Mouse (Mus musculus): ENCODE measurements around the gene Mms22l.
"Not testable (repeated sequence)": the region's sequence is repeated elsewhere in the genome, so short reads cannot be mapped to it uniquely, and the experiment has no call there.

Mms22l gene

DNA sequence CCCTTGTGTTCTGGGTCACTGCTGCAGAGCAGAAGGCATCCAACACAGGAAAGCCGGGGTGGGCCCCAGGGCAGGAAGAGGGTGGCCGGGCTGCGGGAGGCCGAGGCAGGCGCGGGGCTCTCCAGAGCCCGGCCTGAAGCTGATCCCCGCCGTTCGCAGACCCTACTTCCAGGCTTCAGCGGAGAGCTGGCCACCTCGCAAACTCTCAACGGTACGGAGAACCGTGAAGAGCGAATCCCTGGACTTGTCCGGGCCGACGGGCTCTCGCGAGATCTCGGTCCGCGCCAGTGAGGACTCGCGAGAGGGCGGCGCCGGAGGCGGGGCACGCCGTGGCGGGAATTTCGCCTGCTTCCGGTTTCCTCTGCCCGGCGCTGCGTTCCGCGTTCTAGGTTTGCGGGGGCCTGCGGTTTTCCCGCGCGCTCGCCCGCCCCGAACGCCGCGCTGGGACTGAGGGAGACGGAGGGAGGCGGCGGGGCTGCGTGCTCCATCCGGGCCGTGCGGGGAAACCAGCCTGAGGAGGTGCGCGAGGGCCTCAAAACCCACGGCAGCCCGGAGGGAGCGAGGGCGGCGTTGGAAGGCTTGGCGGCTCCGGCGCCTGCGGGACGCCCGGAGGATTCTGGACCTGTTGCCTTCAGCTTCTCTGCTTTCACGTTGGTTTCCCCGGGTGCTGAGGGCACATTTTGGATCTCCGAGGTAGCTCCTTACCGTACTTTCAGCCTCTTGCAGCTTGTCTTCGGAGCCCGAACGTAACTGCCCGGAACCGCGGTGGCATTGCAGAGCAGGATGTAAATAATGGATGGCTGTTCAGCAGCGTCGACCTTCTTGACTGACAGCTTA, at the start of gene Mms22l:
Mms22l (plus strand) TSS at position 336 of the 837 bp plus-strand sequence.
- DNase-seq, result peak; percentile 85

GRCm38 (mm10) chr4:24484046-24484445, 12.2 kb upstream of the Mms22l start:
- not testable (repeated sequence) for DNase-seq

DNA sequence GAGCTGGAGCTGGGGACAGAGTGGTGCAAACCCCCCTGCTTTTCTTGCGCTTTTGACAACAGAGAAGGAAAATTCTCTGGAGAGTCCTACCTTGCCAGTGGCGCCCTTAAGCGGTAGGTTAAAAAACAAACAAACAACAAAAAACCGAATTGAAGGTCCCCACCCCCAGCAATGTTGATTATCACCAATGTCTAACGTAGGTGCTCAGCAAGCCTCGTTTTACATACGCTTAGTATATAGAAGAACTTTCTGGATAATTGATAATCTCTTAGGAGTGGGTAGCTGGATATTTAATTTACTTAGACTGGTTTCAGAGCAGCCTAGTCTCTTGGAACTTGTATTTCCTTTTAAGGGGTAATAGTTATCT, 685 bp downstream of the Mms22l start:
- DNase-seq, result no peak

DNA sequence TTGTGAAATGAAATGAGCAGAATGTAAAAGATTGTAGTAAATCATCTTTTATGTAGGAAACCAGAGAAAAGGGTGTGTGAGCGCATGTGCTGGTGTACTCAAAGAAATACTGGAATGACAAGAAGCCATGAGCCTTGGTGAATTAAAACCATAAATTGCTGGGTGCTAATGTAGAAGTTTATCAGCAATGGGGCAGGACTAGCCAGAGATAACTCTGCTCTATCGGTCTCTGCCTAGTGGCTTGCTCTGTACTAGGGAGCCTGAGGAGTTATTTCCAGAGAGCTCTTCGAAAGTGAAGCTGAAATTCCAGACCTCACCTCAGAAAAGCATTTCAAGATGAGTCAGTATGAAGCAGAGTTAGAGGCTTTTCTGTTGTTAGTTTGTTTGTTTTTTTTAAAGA, 12.9 kb downstream of the Mms22l start:
- no peak for DNase-seq

- no peak for DNase-seq
These were observed 40.7 kb downstream of the Mms22l start for GRCm38 (mm10) chr4:24536989-24537388.

DNA sequence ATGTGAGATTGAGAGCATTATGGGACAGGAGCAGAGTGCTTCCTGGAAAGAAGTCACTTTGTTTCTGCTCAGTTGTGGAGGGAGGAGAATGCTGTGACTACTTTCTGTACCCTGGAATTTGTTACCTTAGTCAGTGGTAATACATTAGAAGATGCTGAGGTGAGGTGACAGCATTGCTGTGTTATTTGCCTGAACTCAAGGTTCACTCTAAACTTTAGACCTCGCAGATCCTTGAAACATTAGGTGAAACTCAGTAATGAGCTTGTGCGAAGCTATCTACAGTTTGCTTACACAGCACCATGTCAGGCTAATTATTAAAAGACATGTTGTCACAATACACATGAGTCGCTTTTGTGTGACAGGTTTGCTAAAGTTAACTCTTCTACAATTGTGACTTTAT, 47.2 kb downstream of the Mms22l start:
- no peak for DNase-seq

- DNase-seq, result peak; percentile 71
These were observed 48.5 kb downstream of the Mms22l start for GRCm38 (mm10) chr4:24544677-24545151.

GRCm38 (mm10) chr4:24556116-24556820, 60.0 kb downstream of the Mms22l start:
- DNase-seq, result no peak

- DNase-seq, result no peak
These were observed 60.9 kb downstream of the Mms22l start for GRCm38 (mm10) chr4:24557149-24557548.

- no peak for DNase-seq
These were observed 71.8 kb downstream of the Mms22l start for GRCm38 (mm10) chr4:24568026-24568425.

GRCm38 (mm10) chr4:24568989-24569556, 72.8 kb downstream of the Mms22l start:
- DNase-seq, result no peak

DNA sequence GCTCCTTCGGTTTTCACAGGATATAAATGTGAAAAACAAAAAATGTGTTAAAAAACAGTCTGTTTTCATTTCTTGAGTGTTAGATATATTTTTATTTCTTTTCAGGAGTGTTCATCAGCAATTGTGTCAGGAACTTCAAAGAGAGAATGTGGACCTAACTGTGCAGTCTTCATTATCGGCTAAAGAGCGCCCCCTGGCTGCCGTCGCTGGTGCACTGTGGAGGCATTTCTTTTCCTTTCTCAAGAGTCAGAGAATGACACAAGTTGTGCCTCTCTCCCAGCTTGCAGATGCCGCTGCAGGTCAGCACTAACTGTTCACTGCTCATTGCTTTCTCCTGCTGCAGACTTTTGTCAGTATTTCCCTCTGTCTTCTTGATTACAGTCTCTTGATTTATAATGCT, 78.0 kb downstream of the Mms22l start:
- DNase-seq, result peak; percentile 69

GRCm38 (mm10) chr4:24577594-24577993, 81.3 kb downstream of the Mms22l start:
- no peak for DNase-seq

- DNase-seq, result no peak
These were observed 86.0 kb downstream of the Mms22l start for GRCm38 (mm10) chr4:24582295-24582694.

DNA sequence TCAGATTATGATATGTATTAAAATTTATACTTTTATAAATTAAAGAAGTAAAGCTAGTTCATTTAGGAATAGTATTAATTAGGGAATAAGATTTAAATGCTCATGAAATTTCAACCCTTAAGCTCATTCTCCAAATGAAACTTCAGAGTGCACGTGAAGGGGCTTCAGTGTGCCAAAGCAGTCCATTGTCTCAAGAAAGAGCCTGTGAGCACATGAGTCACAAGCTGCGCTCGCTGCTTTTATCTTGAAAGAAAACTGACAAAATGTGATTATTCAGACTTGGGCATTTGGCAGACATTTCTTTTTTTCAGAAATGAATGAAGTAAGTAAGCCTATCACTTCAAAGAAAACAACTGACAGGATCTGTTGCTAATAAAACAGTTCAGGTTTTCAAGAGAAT, 87.7 kb downstream of the Mms22l start:
- no peak for DNase-seq

- DNase-seq, result no peak
These were observed 98.6 kb downstream of the Mms22l start for GRCm38 (mm10) chr4:24594824-24595223.

DNA sequence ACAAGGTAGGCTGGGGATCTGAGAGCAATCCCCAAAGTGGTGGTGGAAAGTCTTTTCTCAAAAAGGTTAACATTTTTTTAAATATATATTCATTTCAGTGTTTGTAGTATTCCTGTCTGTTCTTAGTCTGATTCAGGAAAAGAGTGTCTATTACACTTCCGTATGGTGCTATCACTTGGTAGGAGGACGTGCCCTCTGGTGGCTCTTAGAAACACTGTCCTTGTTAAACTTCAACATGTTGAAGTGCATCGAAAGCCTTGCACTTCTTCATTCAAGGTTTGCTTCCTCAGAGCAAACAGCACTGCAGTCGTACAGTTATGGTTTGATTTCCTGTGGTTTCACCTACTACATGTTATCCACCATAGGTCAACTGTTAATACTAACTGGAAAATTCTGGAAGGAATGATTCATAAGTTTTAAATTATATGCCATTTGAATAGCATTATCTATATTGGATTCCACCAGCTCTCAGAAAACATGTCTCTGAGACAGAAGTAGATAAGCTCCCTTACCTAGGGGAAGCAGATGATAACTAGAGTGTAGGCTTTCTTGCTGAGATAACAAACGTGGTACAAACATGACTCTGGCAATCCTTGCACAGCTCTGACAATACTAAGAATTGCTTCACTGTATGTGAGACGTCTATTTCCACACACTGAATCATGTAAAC, 100.8 kb downstream of the Mms22l start:
- DNase-seq, result no peak

DNA sequence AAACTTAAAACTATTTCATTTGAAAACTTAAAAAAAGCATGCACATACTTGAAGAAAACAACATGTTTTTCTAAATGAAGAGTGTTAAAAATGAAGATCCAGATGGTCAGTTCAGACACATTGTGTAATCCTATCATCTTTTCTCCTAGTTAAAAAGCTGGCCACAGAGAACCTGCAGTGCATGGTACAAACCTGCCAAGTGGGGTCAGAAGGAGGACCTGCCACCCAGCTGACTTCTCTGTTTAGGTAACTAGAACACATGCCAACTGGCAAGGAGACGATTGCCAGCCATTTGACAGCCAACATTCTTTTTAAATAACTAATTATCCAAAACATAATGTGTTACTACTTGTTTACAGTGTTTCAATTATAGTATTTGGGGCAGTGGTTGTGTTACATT, 102.4 kb downstream of the Mms22l start:
- peak; percentile 23 for DNase-seq

- DNase-seq, result no peak
These were observed 105.5 kb downstream of the Mms22l start for GRCm38 (mm10) chr4:24601711-24602110.

DNA sequence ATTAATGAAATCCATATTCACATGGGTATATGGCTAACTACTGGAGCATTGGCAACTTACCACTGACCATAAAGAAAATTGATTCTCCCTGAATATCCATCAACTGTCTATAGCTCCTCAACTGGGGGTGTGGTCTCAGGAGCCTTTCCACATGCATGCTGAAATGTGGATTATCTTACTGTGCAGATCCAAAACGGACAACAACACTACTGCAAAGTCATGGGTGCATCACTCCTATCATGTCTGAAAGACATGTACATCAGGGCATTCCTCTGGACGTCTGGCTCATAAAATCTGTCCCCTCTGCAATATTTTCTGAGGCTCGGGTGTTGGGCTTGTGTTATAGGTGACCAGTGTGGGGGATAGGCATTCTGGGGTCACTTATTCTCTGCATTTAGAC, 112.8 kb downstream of the Mms22l start:
- DNase-seq, result no peak

DNA sequence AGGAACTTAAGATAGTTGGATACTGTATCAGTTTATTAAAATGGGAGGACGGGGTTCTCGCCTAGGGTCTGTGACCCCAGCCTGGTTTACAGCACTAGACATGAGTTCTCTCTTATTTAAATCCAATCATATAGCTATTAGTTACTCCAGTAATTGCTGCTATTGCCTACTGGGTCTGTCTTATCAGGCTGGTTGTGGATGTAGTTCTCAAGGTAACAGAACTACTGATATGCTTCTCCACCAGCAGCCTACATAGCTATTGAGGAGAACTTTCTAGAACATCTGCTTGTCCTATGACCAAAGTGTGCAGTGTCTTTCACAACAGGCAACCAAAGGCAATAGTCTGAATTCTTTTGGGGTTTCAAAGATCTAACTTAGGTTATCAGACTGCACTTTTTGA, 113.3 kb downstream of the Mms22l start:
- no peak for DNase-seq

DNA sequence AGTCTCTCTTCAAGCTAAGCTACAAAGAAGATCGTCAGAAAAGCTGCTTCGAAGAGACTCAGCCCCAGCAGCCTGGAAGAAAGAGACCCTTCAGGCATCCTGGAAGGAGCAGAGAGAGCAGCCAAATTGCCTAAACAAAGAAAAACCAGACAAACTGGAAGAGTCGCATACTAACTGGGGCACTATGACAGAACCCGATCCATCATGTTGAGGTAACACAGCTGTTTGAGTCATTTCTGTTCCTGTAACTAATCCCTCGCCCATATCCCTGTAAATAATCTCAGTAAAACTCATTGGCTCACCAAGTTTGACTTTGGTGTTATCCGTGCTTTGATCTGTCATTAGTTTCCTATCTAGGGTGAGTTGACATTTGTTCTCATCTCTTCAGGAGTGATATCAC, 123.8 kb downstream of the Mms22l start:
- no peak for DNase-seq

- no peak for DNase-seq
These were observed 124.2 kb downstream of the Mms22l start for GRCm38 (mm10) chr4:24620440-24620839.

All from cerebellum, adult 9-10 months (tissue).